Mouse (Mus musculus) hindbrain, embryonic 12.5 days (tissue): Measurements from ENCODE around the gene Gramd1b. TPM values are rescaled to one million over a fixed set of nuclear protein-coding genes. Genes with fewer than 3 reads are reported as not detected.

Experiments used
- ATAC-seq: fragments of 200-750 bp; cut with Nextera tagmentation; 2 replicates; pipeline ENCODE4 v1.8.0; 2017; ENCODE audit warnings: moderate TSS enrichment; ENCODE audit not compliant: low FRiP score
- H3K27ac ChIP-seq: fragments of 300-500 bp; sonication (generic); 2 replicates; pipeline ENCODE4 v1.5.1; 2016; ENCODE audit warnings: mild to moderate bottlenecking
- H3K27me3 ChIP-seq: fragments of 300-500 bp; sonication (generic); 2 replicates; pipeline ENCODE4 v1.6.1; 2016; ENCODE audit warnings: mild to moderate bottlenecking
- H3K36me3 ChIP-seq: fragments of 300-500 bp; sonication (generic); 2 replicates; pipeline ENCODE4 v1.6.1; 2016; ENCODE audit warnings: mild to moderate bottlenecking
- H3K4me1 ChIP-seq: fragments of 300-500 bp; sonication (generic); 2 replicates; pipeline ENCODE4 v1.6.1; 2016
- H3K4me2 ChIP-seq: fragments of 300-500 bp; sonication (generic); replicated peaks from 2 replicates; pipeline ENCODE4 v1.6.1; 2016; ENCODE audit warnings: mild to moderate bottlenecking
- H3K4me3 ChIP-seq: fragments of 300-500 bp; sonication (generic); 2 replicates; pipeline ENCODE4 v1.5.1; 2016; ENCODE audit warnings: mild to moderate bottlenecking
- H3K9ac ChIP-seq: fragments of 300-500 bp; sonication (generic); 2 replicates; pipeline ENCODE4 v1.6.1; 2016; ENCODE audit warnings: mild to moderate bottlenecking, moderate library complexity
- H3K9me3 ChIP-seq: fragments of 300-500 bp; sonication (generic); replicated peaks from 2 replicates; pipeline ENCODE4 v1.6.1; 2016; ENCODE audit warnings: mild to moderate bottlenecking
- WGBS: fragments of 180-500 bp; shearing (Covaris S2); methylation state at CpG from one replicate; pipeline ENCODE4 v1.1.7; 2016; 5-methylcytosine and 5-hydroxymethylcytosine counted together
- polyA plus RNA-seq: library from polyadenylated mRNA; unstranded; fragments of >200 nt; fragmentation: Nextera tagmentation; extraction: Ambion mirVana; gene quantifications from 2 replicates; pipeline ENCODE4 v1.2.1, GENCODE M21; 2016

The Gramd1b gene
- 4.9 and 6.7 TPM in 2 replicates for polyA plus RNA-seq

DNA sequence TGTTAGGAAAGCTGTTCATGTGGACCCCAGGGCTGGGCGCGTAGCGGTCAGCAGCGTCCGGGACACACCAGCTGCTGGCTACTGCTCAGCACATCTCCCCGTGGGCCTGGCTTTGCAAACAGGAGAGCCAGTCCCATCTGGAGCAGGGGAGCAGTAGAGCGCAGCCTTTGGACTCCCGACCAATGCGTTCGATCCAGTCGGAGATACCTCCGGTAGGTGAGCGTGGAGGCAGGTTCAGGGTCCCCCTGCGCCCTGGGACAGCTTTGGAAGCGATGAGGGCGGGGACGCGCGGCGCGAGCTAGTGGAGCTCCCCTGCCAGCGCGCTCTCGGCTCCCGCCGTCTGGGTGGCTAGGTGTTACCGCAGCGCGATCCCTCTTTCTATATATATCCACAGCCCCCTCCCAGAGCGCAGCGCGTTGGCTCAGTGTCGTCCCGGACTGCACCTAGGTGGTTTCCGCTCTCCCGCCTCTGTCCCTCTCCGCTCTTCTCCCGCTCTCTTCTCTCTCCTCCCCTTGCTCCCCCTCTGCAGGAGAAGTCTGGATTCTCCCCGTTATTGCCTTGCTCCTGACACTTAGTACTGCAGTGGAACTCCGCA, at the start of gene Gramd1b:
Gene Gramd1b, minus strand, starts transcription at position 357 of the 595 bp plus-strand sequence.
- Histone ChIP-seq H3K4me2 (peak within 1 kb of the TSS; percentile 89), H3K27me3 (peaks cover 21% of the 10 kb centered on the region), H3K4me3 (peak within 1 kb of the TSS; percentile 57), H3K36me3 (no peaks in the 10 kb centered on the region), H3K4me1 (peaks cover 10% of the 10 kb centered on the region; the same call in 1 of the 2 replicates), H3K27ac (no peak within 1 kb of the TSS), H3K9ac (peak within 1 kb of the TSS; percentile 62), H3K9me3 (no peaks in the 10 kb centered on the region)
- ATAC-seq, result peak; percentile 76
- WGBS, result 3% methylated on average over 40 of the region's 40 CpGs

DNA sequence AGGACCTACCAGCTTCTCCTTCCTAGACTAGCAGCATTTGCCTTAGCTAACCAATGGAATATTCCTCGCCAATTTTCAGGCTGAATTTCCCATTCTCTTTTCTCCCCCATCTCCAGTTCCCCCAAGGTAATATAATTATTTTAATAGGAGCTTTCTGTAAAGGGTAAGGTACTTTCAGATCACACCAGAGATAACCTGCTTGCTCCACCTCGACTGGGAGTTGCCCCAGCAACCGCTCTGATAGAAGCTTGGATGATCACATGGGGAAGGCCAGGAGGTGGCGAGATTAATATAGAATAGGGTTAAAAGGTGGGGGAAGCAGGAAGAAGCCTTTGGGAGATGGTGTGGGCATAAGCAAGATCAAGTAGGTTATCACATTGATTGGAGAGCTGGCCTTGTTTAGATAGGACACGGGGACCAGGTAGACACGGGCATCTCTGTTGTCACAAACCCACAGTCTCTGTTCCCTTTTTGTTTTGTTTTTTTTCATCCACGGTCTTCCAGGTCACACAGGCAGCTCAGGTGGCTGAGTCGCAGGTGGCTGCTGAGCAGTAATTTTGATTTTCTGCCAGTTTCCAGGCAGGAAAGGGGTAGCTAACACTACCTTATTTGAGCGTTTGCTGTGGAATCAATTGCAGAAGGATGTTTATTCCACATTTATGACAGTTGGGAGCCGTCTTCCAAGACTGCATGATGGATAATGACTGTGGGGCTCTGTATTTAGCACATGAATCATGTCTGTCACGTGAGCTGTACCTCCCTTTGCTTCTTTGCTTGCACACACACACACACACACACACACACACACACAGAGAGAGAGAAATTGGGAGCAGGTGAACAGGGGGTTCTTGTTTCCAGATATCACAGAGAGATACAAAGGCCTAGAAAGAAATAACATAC, 47.8 kb upstream of the Gramd1b start:
- Histone ChIP-seq H3K4me1 (no peaks in the 10 kb centered on the region), H3K27ac (no peak overlapping the region), H3K9ac (no peak overlapping the region), H3K4me3 (no peak overlapping the region), H3K27me3 (no peaks in the 10 kb centered on the region), H3K36me3 (no peaks in the 10 kb centered on the region), H3K4me2 (no peak overlapping the region), H3K9me3 (no peaks in the 10 kb centered on the region)
- WGBS, result 72% methylated on average over 11 of the region's 11 CpGs
- no peak for ATAC-seq

DNA sequence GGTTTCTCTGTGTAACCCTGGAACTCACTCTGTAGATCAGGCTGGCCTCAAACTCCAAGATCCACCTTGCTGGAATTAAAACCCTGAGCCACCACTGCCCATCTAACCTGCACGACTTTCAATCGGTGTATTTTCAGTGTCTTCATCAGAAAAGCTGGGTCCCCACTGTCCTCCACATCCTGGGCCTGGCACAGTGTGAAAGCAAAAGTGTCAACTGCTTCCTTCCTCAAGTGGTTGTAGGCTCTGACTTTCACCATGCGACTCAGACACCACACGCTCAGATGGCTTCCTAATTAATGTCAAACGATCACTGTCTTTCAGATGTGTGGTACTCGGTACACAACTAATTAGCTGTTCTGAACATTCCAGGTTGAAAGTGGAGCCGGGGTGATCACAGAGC, 45.9 kb upstream of the Gramd1b start:
- no peaks in the 10 kb centered on the region for H3K4me1 ChIP-seq
- H3K27me3 ChIP-seq, result no peaks in the 10 kb centered on the region
- H3K4me3 ChIP-seq, result no peak overlapping the region
- H3K9me3 ChIP-seq, result no peaks in the 10 kb centered on the region
- H3K36me3 ChIP-seq, result no peaks in the 10 kb centered on the region
- no peak for ATAC-seq
- WGBS, result 82% methylated on average over 7 of the region's 7 CpGs
- no peak overlapping the region for H3K9ac ChIP-seq
- no peak overlapping the region for H3K4me2 ChIP-seq
- no peak overlapping the region for H3K27ac ChIP-seq

DNA sequence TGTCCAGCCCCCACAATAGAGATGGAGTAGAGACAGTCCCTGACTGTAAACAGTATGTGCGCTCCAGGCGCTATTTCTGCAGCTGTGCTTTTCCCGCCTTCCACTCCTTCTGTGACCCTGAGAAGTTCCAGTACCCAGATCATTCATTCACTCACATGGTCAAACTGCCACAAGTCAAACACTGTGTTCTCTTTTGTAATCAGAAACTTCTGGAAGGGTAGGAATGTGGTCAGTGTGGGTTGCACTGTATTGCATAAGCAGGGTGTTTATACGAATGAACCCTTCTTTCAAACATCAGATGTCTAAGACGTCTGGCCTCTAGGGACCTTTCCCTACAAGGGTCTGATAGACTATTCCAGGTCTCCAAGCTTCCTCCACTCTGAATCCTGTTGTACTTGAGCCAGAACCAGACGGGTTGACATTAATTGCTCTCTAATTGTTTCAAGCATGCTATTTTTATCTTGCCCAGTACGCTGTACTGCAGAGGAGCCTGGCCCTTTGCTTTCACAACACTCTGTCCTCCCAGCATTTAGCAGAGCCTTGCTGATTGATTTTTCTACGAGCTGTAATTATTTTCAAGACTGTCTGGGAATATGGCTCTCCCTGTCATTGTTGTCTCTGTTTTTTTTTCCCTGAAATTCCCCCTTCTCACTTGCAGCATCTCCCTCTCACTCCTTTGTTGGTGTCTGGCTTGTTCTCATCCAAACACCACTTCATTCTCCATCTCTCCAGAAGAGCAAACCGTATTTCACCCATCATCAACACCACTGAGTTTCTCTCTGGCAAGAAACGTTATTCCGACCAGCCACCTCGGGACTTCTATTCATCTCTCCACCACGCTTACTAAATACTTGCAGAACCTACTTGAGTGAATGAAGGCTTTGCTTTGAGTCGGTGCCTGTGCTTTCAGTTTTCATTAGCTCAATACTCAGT, 44.1 kb upstream of the Gramd1b start:
- no peak overlapping the region for H3K4me3 ChIP-seq
- 69% methylated on average over 14 of the region's 14 CpGs for WGBS
- H3K27ac ChIP-seq, result peak overlapping the region; percentile 35; the same call in 1 of the 2 replicates
- no peaks in the 10 kb centered on the region for H3K4me1 ChIP-seq
- no peaks in the 10 kb centered on the region for H3K9me3 ChIP-seq
- H3K9ac ChIP-seq, result no peak overlapping the region
- no peaks in the 10 kb centered on the region for H3K27me3 ChIP-seq
- ATAC-seq, result no peak
- no peak overlapping the region for H3K4me2 ChIP-seq
- H3K36me3 ChIP-seq, result no peaks in the 10 kb centered on the region

DNA sequence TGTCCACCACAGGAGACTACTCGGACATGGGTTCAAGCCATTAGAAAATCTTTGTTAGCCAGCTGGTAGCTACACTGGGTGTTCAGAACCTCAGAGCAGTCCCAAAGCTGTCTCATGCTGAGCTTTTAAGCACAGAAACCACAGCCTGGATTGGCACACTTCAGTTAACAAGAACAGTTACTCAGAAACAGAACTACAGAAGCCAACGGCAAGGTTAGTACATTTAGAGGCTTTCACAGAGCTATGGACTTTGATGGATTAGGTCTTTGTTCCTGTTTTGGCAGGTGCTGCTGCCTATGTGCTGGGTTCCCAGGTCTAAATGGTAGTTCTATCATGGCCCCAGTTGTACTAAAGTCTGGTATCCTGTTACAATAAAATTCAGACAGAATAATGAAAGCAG, 40.1 kb upstream of the Gramd1b start:
- no peak overlapping the region for H3K27ac ChIP-seq
- no peaks in the 10 kb centered on the region for H3K27me3 ChIP-seq
- H3K4me2 ChIP-seq, result no peak overlapping the region
- no peaks in the 10 kb centered on the region for H3K9me3 ChIP-seq
- no peak for ATAC-seq
- H3K4me3 ChIP-seq, result no peak overlapping the region
- no peak overlapping the region for H3K9ac ChIP-seq
- no peaks in the 10 kb centered on the region for H3K4me1 ChIP-seq
- H3K36me3 ChIP-seq, result no peaks in the 10 kb centered on the region
- 67% methylated on average over 2 of the region's 2 CpGs for WGBS

DNA sequence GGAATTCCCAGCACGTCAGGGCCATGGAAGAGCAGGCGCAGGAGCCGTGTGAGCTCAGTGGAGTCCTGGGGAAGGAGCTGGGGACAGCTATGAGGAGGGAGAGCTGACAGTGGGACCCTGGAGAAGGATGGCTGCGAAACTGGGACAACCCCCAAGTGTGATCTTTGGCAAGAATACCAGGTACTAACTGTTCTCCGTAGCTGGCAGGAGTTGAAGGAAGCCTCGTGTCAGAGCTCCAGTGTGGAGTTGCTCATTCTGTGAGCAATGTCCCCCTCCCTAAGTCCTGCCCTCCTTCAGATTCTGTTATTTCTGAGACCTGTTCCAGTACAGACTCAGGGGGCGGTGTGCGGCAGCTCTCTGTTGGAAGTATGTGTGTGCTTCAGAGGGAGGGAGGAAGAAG, 36.9 kb upstream of the Gramd1b start:
- H3K27me3 ChIP-seq, result no peaks in the 10 kb centered on the region
- H3K4me3 ChIP-seq, result no peak overlapping the region
- no peaks in the 10 kb centered on the region for H3K36me3 ChIP-seq
- no peak overlapping the region for H3K4me2 ChIP-seq
- ATAC-seq, result no peak
- WGBS, result 70% methylated on average over 8 of the region's 8 CpGs
- H3K27ac ChIP-seq, result no peak overlapping the region
- no peaks in the 10 kb centered on the region for H3K9me3 ChIP-seq
- no peaks in the 10 kb centered on the region for H3K4me1 ChIP-seq
- H3K9ac ChIP-seq, result no peak overlapping the region

DNA sequence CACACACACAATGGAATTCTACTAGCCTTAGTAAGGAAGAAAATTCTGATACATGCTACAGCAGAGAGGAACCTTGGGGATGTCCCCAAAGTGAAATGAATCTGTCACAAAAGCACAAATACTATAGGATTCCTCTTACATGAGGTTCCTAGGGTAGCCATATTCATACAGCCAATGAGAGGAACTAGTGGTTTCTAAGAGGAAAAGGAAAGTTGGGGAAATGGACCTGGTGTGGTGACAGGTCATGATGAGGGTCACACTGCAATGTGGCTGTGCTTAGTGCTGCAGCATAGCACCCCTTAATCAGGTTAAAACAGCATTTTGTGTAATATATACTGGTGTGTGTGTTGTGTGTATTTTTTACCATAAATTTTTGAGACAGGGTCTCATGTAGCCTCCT, 32.6 kb upstream of the Gramd1b start:
- no peaks in the 10 kb centered on the region for H3K9me3 ChIP-seq
- no peak overlapping the region for H3K27ac ChIP-seq
- H3K27me3 ChIP-seq, result no peaks in the 10 kb centered on the region
- H3K4me3 ChIP-seq, result no peak overlapping the region
- no peaks in the 10 kb centered on the region for H3K36me3 ChIP-seq
- no peak for ATAC-seq
- no peaks in the 10 kb centered on the region for H3K4me1 ChIP-seq
- no peak overlapping the region for H3K4me2 ChIP-seq
- H3K9ac ChIP-seq, result no peak overlapping the region

DNA sequence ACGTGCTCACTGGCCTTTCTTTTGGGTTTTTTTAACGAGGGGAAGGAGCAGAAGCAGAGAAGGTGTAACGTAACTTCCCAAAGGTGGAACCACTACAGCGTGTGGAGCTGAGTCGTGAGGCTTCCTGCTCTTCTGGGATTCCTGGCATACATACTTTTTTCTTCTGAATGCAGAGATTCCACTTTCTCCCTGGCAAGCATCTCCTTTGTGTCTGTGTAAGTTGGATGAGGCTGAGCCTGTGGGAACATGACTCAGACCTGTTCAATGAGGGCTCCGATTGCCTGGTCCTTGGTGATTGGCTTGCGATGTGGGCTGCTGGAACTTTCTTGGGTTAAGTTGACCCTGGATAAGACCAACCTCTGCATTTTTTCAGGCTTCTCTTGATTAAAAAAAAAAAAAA, 28.5 kb upstream of the Gramd1b start:
- H3K27ac ChIP-seq, result no peak overlapping the region
- WGBS, result 87% methylated on average over 7 of the region's 7 CpGs
- no peak for ATAC-seq
- no peak overlapping the region for H3K4me3 ChIP-seq
- H3K4me1 ChIP-seq, result no peaks in the 10 kb centered on the region
- no peaks in the 10 kb centered on the region for H3K27me3 ChIP-seq
- H3K9ac ChIP-seq, result no peak overlapping the region
- no peaks in the 10 kb centered on the region for H3K9me3 ChIP-seq
- no peaks in the 10 kb centered on the region for H3K36me3 ChIP-seq
- H3K4me2 ChIP-seq, result no peak overlapping the region

DNA sequence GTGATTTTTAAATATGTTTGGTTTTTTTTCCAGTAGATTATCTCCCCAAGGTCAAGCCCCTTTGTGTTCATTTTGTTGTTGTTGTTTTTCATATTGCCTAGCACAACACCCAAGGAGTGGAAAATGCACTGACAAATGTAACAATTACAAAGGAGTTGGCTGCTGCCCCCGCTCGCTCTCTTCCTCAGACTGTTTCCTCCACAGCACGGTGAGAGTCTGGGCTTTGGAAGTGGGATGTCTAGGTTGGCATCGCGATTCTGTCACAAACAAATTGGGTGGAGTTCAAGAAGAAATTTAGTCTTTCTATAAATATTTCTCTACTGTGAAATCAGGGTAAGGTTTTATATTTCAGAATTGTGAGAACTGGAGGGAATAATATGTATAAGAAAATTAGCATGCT, 26.6 kb upstream of the Gramd1b start:
- Histone ChIP-seq H3K36me3 (no peaks in the 10 kb centered on the region), H3K27me3 (no peaks in the 10 kb centered on the region), H3K9ac (no peak overlapping the region), H3K27ac (no peak overlapping the region), H3K4me3 (no peak overlapping the region), H3K9me3 (no peaks in the 10 kb centered on the region), H3K4me2 (no peak overlapping the region), H3K4me1 (no peaks in the 10 kb centered on the region)
- ATAC-seq, result no peak
- 92% methylated on average over 5 of the region's 5 CpGs for WGBS

DNA sequence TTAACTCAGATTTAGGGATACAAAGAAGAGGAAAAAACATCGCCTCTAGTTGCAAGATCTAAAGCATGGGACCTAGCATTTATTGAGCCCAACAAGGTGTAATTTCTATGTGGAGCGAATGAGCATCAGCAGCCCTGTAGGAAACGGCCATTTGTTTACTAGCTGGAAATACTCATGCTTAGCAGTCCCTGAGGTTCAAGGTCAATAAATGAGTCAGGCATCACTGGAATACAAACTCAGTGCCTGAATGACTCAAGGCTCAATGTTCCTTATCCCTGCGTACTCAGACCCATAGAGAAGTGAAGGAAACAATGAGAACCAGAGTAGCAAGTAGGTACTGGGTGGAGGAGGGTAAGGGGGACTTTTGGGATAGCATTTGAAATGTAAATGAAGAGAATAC, 25.2 kb upstream of the Gramd1b start:
- H3K36me3 ChIP-seq, result no peaks in the 10 kb centered on the region
- no peak overlapping the region for H3K27ac ChIP-seq
- 79% methylated on average over 4 of the region's 4 CpGs for whole genome bisulfite sequencing
- no peak for ATAC-seq
- no peaks in the 10 kb centered on the region for H3K4me1 ChIP-seq
- H3K4me3 ChIP-seq, result no peak overlapping the region
- no peaks in the 10 kb centered on the region for H3K9me3 ChIP-seq
- no peak overlapping the region for H3K9ac ChIP-seq
- H3K4me2 ChIP-seq, result no peak overlapping the region
- no peaks in the 10 kb centered on the region for H3K27me3 ChIP-seq

DNA sequence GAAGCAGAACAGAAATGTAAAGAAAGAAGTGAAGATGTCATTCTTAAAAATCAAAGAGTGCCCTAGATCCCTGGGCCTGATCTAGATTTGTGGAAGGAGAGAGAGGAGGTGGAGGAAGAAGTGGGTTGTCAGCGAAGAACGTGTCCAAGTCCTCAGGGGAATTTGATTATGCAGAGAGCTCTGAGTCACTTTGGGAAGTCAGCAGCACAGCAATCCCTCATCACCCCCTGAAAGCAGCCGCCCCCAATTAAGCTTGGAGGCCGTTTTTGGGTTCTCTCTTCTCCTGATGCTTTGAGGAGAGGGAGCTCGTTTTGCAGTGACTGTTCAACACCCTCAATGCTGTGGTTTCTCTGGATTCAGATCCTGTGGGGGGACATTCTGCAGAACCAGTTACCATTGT, 24.1 kb upstream of the Gramd1b start:
- Histone ChIP-seq H3K4me3 (no peak overlapping the region), H3K4me1 (no peaks in the 10 kb centered on the region), H3K27me3 (no peaks in the 10 kb centered on the region), H3K36me3 (no peaks in the 10 kb centered on the region), H3K9ac (no peak overlapping the region), H3K4me2 (no peak overlapping the region), H3K27ac (no peak overlapping the region), H3K9me3 (no peaks in the 10 kb centered on the region)
- ATAC-seq, result no peak
- 67% methylated on average over 5 of the region's 5 CpGs for WGBS

DNA sequence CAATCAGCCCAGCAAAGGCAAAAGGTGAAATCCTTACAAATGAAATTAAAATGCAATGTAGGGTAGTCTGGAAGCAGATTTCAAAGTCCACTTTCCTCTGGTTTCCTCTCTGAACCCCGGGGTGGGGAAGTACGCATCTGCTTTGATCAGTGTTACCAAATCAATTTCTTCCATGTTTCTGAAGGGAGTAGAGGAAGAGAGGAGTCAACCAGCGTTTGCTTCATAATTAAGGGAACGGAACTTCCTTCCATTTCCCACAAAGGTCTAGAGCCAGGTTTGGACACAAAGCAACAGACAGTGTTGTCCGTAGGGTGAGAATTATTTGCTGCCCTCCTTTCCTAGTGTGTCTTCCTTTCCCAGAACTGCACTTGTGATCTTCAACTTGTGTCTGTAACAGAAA, 16.7 kb upstream of the Gramd1b start:
- Histone ChIP-seq H3K4me3 (no peak overlapping the region), H3K36me3 (no peaks in the 10 kb centered on the region), H3K27ac (no peak overlapping the region), H3K27me3 (no peaks in the 10 kb centered on the region), H3K9ac (no peak overlapping the region), H3K4me2 (no peak overlapping the region), H3K4me1 (no peaks in the 10 kb centered on the region), H3K9me3 (no peaks in the 10 kb centered on the region)
- ATAC-seq, result no peak
- WGBS, result 84% methylated on average over 5 of the region's 5 CpGs
